Mouse (Mus musculus): ENCODE measurements at regions not wholly inside any gene's neighbourhood (a gene's known extent, or its start where the extent isn't known, plus 50 kb on each side); places are given as distances from the start of the nearest gene placed in this dataset.

- no peak overlapping the region for H3K4me2 ChIP-seq (replicated peaks)
- no peak overlapping the region for H3K9ac ChIP-seq
- H3K36me3 ChIP-seq, result no peaks in the 10 kb centered on the region
- no peaks in the 10 kb centered on the region for H3K4me1 ChIP-seq
- no peaks in the 10 kb centered on the region for H3K9me3 ChIP-seq
- WGBS, result 39% methylated on average over 1 of the region's 1 CpGs
- H3K4me3 ChIP-seq, result no peak overlapping the region
- H3K27me3 ChIP-seq, result no peaks in the 10 kb centered on the region
- H3K27ac ChIP-seq, result no peak overlapping the region
- no peak for ATAC-seq (ENCODE audit: insufficient number of reproducible peaks, insufficient read depth, low FRiP score, low TSS enrichment)
Measured at GRCm38 (mm10) chr2:56083226-56083625, 647.5 kb downstream of the Kcnj3 start.

GRCm38 (mm10) chr2:56109531-56109930, 673.8 kb downstream of the Kcnj3 start:
- no peaks in the 10 kb centered on the region for H3K36me3 ChIP-seq
- no peaks in the 10 kb centered on the region for H3K9me3 ChIP-seq
- 49% methylated on average over 3 of the region's 3 CpGs for WGBS
- H3K27ac ChIP-seq, result no peak overlapping the region
- no peak overlapping the region for H3K9ac ChIP-seq
- no peak overlapping the region for H3K4me2 ChIP-seq (replicated peaks)
- H3K4me3 ChIP-seq, result no peak overlapping the region
- H3K27me3 ChIP-seq, result no peaks in the 10 kb centered on the region
- ATAC-seq (ENCODE audit: insufficient number of reproducible peaks, insufficient read depth, low FRiP score, low TSS enrichment), result no peak
- H3K4me1 ChIP-seq, result no peaks in the 10 kb centered on the region

- Histone ChIP-seq H3K4me3 (no peak overlapping the region), H3K27ac (no peak overlapping the region), H3K27me3 (no peaks in the 10 kb centered on the region), H3K4me2 (replicated peaks) (no peak overlapping the region), H3K9me3 (no peaks in the 10 kb centered on the region), H3K9ac (no peak overlapping the region), H3K4me1 (no peaks in the 10 kb centered on the region), H3K36me3 (no peaks in the 10 kb centered on the region)
- WGBS, result 79% methylated on average over 6 of the region's 6 CpGs
- ATAC-seq (ENCODE audit: insufficient number of reproducible peaks, insufficient read depth, low FRiP score, low TSS enrichment), result no peak
Measured at GRCm38 (mm10) chr2:56109975-56110374, 674.2 kb downstream of the Kcnj3 start.

DNA sequence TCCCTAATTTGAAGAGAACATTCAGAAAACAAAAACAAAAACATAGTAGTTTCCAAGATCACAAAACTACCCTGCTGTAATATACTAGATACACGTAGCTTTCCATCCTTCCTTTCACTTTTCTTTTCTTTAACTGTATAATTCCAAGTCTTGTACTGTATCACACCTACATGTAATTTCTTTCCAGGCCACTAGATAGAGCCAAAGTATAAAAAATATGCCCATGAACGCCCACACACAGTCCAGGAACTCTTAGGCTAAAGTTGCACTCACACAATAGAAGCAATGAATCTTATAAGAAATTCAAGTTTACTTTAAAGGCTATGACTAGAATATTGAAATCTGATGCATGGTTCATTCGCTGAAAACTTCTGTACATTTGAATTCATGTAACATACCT, 678.7 kb downstream of the Kcnj3 start:
- H3K9ac ChIP-seq, result no peak overlapping the region
- peak; percentile 75; the same call in 1 of the 2 replicates for ATAC-seq (ENCODE audit: insufficient number of reproducible peaks, insufficient read depth, low FRiP score, low TSS enrichment)
- H3K4me2 ChIP-seq (replicated peaks), result no peak overlapping the region
- WGBS, result 22% methylated on average over 3 of the region's 3 CpGs
- H3K4me1 ChIP-seq, result no peaks in the 10 kb centered on the region
- H3K9me3 ChIP-seq, result no peaks in the 10 kb centered on the region
- H3K27ac ChIP-seq, result no peak overlapping the region
- H3K4me3 ChIP-seq, result no peak overlapping the region
- no peaks in the 10 kb centered on the region for H3K36me3 ChIP-seq
- H3K27me3 ChIP-seq, result no peaks in the 10 kb centered on the region

DNA sequence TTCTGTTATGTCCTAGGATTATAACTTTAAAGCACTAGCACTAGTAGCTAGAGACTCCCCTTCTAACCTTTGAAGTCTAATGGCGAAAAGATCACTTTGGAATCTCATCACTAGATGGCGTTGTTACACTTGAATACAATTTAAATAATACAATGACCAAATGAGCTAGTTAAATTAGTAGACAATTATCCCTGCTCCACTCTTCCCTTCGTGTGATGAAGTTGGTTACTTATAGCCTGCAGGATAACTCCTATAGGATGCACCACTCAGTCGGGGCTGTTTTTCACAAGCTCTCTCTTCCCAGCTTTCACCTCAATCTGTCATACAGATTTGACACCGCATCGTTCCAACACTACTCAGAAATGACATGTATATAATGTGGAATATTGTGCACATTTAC, 683.6 kb downstream of the Kcnj3 start:
- H3K27me3 ChIP-seq, result no peaks in the 10 kb centered on the region
- ATAC-seq (ENCODE audit: insufficient number of reproducible peaks, insufficient read depth, low FRiP score, low TSS enrichment), result no peak
- no peaks in the 10 kb centered on the region for H3K9me3 ChIP-seq
- H3K36me3 ChIP-seq, result no peaks in the 10 kb centered on the region
- H3K4me2 ChIP-seq (replicated peaks), result no peak overlapping the region
- no peaks in the 10 kb centered on the region for H3K4me1 ChIP-seq
- H3K9ac ChIP-seq, result no peak overlapping the region
- 31% methylated on average over 6 of the region's 6 CpGs for WGBS
- no peak overlapping the region for H3K27ac ChIP-seq
- H3K4me3 ChIP-seq, result no peak overlapping the region

GRCm38 (mm10) chr2:56147107-56147615, 711.4 kb downstream of the Kcnj3 start:
- Histone ChIP-seq H3K9ac (no peak overlapping the region), H3K27ac (no peak overlapping the region), H3K36me3 (no peaks in the 10 kb centered on the region), H3K4me3 (no peak overlapping the region), H3K4me1 (no peaks in the 10 kb centered on the region), H3K4me2 (replicated peaks) (no peak overlapping the region), H3K27me3 (no peaks in the 10 kb centered on the region), H3K9me3 (no peaks in the 10 kb centered on the region)
- no peak for ATAC-seq (ENCODE audit: insufficient number of reproducible peaks, insufficient read depth, low FRiP score, low TSS enrichment)
- 62% methylated on average over 6 of the region's 6 CpGs for WGBS

GRCm38 (mm10) chr2:56196449-56196848, 760.7 kb downstream of the Kcnj3 start:
- 84% methylated on average over 8 of the region's 8 CpGs for WGBS
- Histone ChIP-seq H3K27me3 (no peaks in the 10 kb centered on the region), H3K9me3 (no peaks in the 10 kb centered on the region), H3K9ac (no peak overlapping the region), H3K4me3 (no peak overlapping the region), H3K4me2 (replicated peaks) (no peak overlapping the region), H3K27ac (no peak overlapping the region), H3K4me1 (no peaks in the 10 kb centered on the region), H3K36me3 (no peaks in the 10 kb centered on the region)
- ATAC-seq (ENCODE audit: insufficient number of reproducible peaks, insufficient read depth, low FRiP score, low TSS enrichment), result no peak

DNA sequence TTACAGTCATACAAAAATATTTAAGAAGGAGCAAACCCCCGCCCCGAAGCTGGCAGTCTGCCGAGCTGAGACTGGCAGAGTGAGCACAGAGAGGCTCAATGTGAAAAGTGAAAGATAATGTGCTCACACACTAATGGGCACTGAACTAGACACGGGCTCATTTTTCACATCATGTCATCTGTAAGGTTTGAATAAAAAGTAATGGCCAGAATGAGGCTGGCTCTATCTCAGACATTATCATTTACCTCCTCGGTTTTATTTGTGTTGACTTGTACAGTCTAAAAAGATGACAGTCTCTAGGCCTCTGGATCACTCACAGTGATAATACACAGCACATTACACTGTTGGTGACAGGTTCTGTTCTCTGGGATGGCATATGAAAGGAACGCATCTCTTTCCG, 791.7 kb downstream of the Kcnj3 start:
- no peak overlapping the region for H3K4me3 ChIP-seq
- WGBS, result 78% methylated on average over 7 of the region's 7 CpGs
- no peak overlapping the region for H3K27ac ChIP-seq
- no peak for ATAC-seq (ENCODE audit: insufficient number of reproducible peaks, insufficient read depth, low FRiP score, low TSS enrichment)
- no peak overlapping the region for H3K9ac ChIP-seq
- no peak overlapping the region for H3K4me2 ChIP-seq (replicated peaks)
- H3K4me1 ChIP-seq, result no peaks in the 10 kb centered on the region
- H3K9me3 ChIP-seq, result no peaks in the 10 kb centered on the region
- no peaks in the 10 kb centered on the region for H3K27me3 ChIP-seq
- H3K36me3 ChIP-seq, result no peaks in the 10 kb centered on the region

GRCm38 (mm10) chr2:56233042-56233441, 797.3 kb downstream of the Kcnj3 start:
- no peaks in the 10 kb centered on the region for H3K27me3 ChIP-seq
- H3K9me3 ChIP-seq, result no peaks in the 10 kb centered on the region
- 74% methylated on average over 1 of the region's 1 CpGs for WGBS
- H3K4me2 ChIP-seq (replicated peaks), result no peak overlapping the region
- H3K9ac ChIP-seq, result no peak overlapping the region
- H3K36me3 ChIP-seq, result no peaks in the 10 kb centered on the region
- H3K4me3 ChIP-seq, result no peak overlapping the region
- ATAC-seq (ENCODE audit: insufficient number of reproducible peaks, insufficient read depth, low FRiP score, low TSS enrichment), result no peak
- no peaks in the 10 kb centered on the region for H3K4me1 ChIP-seq
- no peak overlapping the region for H3K27ac ChIP-seq

GRCm38 (mm10) chr2:56257044-56257954, 821.5 kb downstream of the Kcnj3 start:
- Histone ChIP-seq H3K9ac (no peak overlapping the region), H3K9me3 (no peaks in the 10 kb centered on the region), H3K4me3 (no peak overlapping the region), H3K27ac (no peak overlapping the region), H3K4me1 (no peaks in the 10 kb centered on the region), H3K27me3 (no peaks in the 10 kb centered on the region), H3K4me2 (replicated peaks) (no peak overlapping the region), H3K36me3 (no peaks in the 10 kb centered on the region)
- no peak for ATAC-seq (ENCODE audit: insufficient number of reproducible peaks, insufficient read depth, low FRiP score, low TSS enrichment)
- WGBS, result 73% methylated on average over 10 of the region's 10 CpGs

GRCm38 (mm10) chr2:56304920-56305319, 818.9 kb downstream of the Nr4a2 start:
- H3K4me3 ChIP-seq, result no peak overlapping the region
- H3K27ac ChIP-seq, result no peak overlapping the region
- no peaks in the 10 kb centered on the region for H3K9me3 ChIP-seq
- WGBS, result 79% methylated on average over 2 of the region's 2 CpGs
- no peaks in the 10 kb centered on the region for H3K27me3 ChIP-seq
- ATAC-seq (ENCODE audit: insufficient number of reproducible peaks, insufficient read depth, low FRiP score, low TSS enrichment), result no peak
- H3K9ac ChIP-seq, result no peak overlapping the region
- H3K4me2 ChIP-seq (replicated peaks), result no peak overlapping the region
- no peaks in the 10 kb centered on the region for H3K36me3 ChIP-seq
- H3K4me1 ChIP-seq, result no peaks in the 10 kb centered on the region

DNA sequence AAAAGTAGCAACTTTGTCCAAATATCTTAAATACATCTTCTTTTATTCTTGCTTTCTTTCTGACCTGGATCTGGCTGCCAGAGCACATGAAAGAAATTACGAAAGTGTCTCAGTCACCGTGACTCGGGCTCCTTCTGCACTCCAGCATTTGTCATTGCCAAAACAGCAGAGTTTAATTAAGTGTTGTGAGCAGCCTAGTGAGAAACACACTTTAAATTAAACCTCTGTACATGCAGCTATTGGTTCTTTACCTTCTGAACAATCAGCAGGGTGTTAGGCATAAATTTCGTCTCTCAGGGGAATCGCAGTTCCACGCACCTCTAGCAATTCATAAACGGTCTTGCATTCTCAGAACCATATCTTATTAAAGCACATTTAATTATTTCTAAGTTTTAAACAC, 802.1 kb downstream of the Nr4a2 start:
- Histone ChIP-seq H3K4me3 (no peak overlapping the region), H3K36me3 (no peaks in the 10 kb centered on the region), H3K4me2 (replicated peaks) (no peak overlapping the region), H3K9me3 (no peaks in the 10 kb centered on the region), H3K27me3 (no peaks in the 10 kb centered on the region), H3K4me1 (no peaks in the 10 kb centered on the region), H3K9ac (no peak overlapping the region), H3K27ac (no peak overlapping the region)
- WGBS, result 63% methylated on average over 7 of the region's 7 CpGs
- ATAC-seq (ENCODE audit: insufficient number of reproducible peaks, insufficient read depth, low FRiP score, low TSS enrichment), result no peak

Measured in embryonic facial prominence, embryonic 12.5 days (tissue).